In genomic region chr15:100419311-100419710, GRCm38 (mm10) we compare ENCODE assay signal across 11 mouse cellular contexts. TPM values are rescaled to one million over a fixed set of nuclear protein-coding genes. Genes with fewer than 3 reads are reported as not detected.
A peak's percentile ranks its signal among the peaks of the same experiment; 100 is the strongest.
DNase-seq lines count a peak whose midpoint lies in the region; ATAC-seq and TF ChIP-seq lines count a peak whose summit lies in the region.
"Had no signal": no experiment of that assay in that cellular context is flagged by ENCODE, and none has a peak within 500 bp of the region (broad histone marks: within the 10 kb centered on the region; RNA-seq: fewer than 3 reads in every experiment).

No protein-coding gene starts in this region.

- peaks cover 6% of the 10 kb centered on the region; the same call in 1 of the 2 replicates for H3K27me3 ChIP-seq in forebrain, postnatal 0 days (ENCODE audit: insufficient read depth, low read length)
- peaks cover 5% of the 10 kb centered on the region; the same call in 1 of the 2 replicates for H3K27me3 ChIP-seq in forebrain, embryonic 15.5 days
- H3K27me3 ChIP-seq in lung, embryonic 14.5 days (ENCODE audit: insufficient read depth, low read length) = peaks cover 7% of the 10 kb centered on the region
- H3K27me3 ChIP-seq in liver, embryonic 15.5 days = peaks cover 11% of the 10 kb centered on the region
- H3K27me3 ChIP-seq in lung, postnatal 0 days (replicated peaks; ENCODE audit: insufficient read depth, low read length) = no peaks in the 10 kb centered on the region

- H3K4me3 ChIP-seq in forebrain, postnatal 0 days (ENCODE audit: low read depth, low read length) = no peak overlapping the region
- H3K4me3 ChIP-seq in forebrain, embryonic 15.5 days = no peak overlapping the region
- no peak overlapping the region for H3K4me3 ChIP-seq in lung, embryonic 14.5 days (ENCODE audit: low read depth, low read length)
- peak overlapping the region; percentile 99 for H3K4me3 ChIP-seq in liver, embryonic 15.5 days (replicated peaks)
- H3K4me3 ChIP-seq in lung, postnatal 0 days (ENCODE audit: low read depth, low read length) = no peak overlapping the region

- WGBS in forebrain, postnatal 0 days = 74% methylated on average over 8 of the region's 8 CpGs
- WGBS in forebrain, embryonic 15.5 days = 78% methylated on average over 8 of the region's 8 CpGs
- 68% methylated on average over 8 of the region's 8 CpGs for WGBS in lung, embryonic 14.5 days
- WGBS in liver, embryonic 15.5 days (ENCODE audit: insufficient replicate concordance) = 45% methylated on average over 8 of the region's 8 CpGs
- 74% methylated on average over 8 of the region's 8 CpGs for WGBS in lung, postnatal 0 days

- H3K27ac ChIP-seq in forebrain, postnatal 0 days (ENCODE audit: low read depth, low read length) = no peak overlapping the region
- no peak overlapping the region for H3K27ac ChIP-seq in forebrain, embryonic 15.5 days (replicated peaks)
- no peak overlapping the region; the same call in 1 of the 2 replicates for H3K27ac ChIP-seq in lung, embryonic 14.5 days (ENCODE audit: low read depth)
- peak overlapping the region; percentile 99 for H3K27ac ChIP-seq in liver, embryonic 15.5 days (replicated peaks)
- H3K27ac ChIP-seq in lung, postnatal 0 days (ENCODE audit: low read length) = no peak overlapping the region

- H3K4me2 ChIP-seq in forebrain, postnatal 0 days (ENCODE audit: low read depth) = no peak overlapping the region
- H3K4me2 ChIP-seq in forebrain, embryonic 15.5 days (replicated peaks) = no peak overlapping the region
- peak overlapping the region; percentile 94 for H3K4me2 ChIP-seq in lung, embryonic 14.5 days
- peak overlapping the region; percentile 99 for H3K4me2 ChIP-seq in liver, embryonic 15.5 days
- no peak overlapping the region for H3K4me2 ChIP-seq in lung, postnatal 0 days (replicated peaks; ENCODE audit: low read depth, low read length)

- H3K9me3 ChIP-seq in forebrain, postnatal 0 days (ENCODE audit: low read length) = no peaks in the 10 kb centered on the region
- H3K9me3 ChIP-seq in forebrain, embryonic 15.5 days = no peaks in the 10 kb centered on the region
- H3K9me3 ChIP-seq in lung, embryonic 14.5 days (ENCODE audit: low read depth, low read length) = no peaks in the 10 kb centered on the region
- no peaks in the 10 kb centered on the region for H3K9me3 ChIP-seq in liver, embryonic 15.5 days (replicated peaks)
- H3K9me3 ChIP-seq in lung, postnatal 0 days (ENCODE audit: low read length) = no peaks in the 10 kb centered on the region

- peaks cover 12% of the 10 kb centered on the region; the same call in 1 of the 2 replicates for H3K4me1 ChIP-seq in forebrain, postnatal 0 days (ENCODE audit: insufficient read depth)
- H3K4me1 ChIP-seq in forebrain, embryonic 15.5 days = peaks cover 32% of the 10 kb centered on the region
- 0 out of 2 replicates have a peak, but pooled peaks cover 6% of the 10 kb centered on the region for H3K4me1 ChIP-seq in lung, embryonic 14.5 days (ENCODE audit: insufficient read depth)
- peaks cover 86% of the 10 kb centered on the region for H3K4me1 ChIP-seq in liver, embryonic 15.5 days (replicated peaks)
- peaks cover 10% of the 10 kb centered on the region; the same call in 1 of the 2 replicates for H3K4me1 ChIP-seq in lung, postnatal 0 days (ENCODE audit: insufficient read depth, low read depth, low read length)

- no peak for TF ChIP-seq EP300 in lung, postnatal 0 days (IDR thresholded peaks at IDR 0.05)

- DNase-seq in forebrain, postnatal 0 days = no peak
- DNase-seq in lung, embryonic 14.5 days = no peak
- no peak for DNase-seq in lung, postnatal 10 days
- peak; percentile 74 to 78 for DNase-seq in adrenal gland, postnatal 36 days
- no peak for DNase-seq in lung, postnatal 0 days (ENCODE audit: low spot score)
- DNase-seq in cerebellum, postnatal 10 days = no peak
- DNase-seq: cerebellum, postnatal 14 days had no signal

- H3K36me3 ChIP-seq in forebrain, postnatal 0 days (ENCODE audit: insufficient read depth) = no peaks in the 10 kb centered on the region
- no peaks in the 10 kb centered on the region for H3K36me3 ChIP-seq in forebrain, embryonic 15.5 days
- no peaks in the 10 kb centered on the region for H3K36me3 ChIP-seq in lung, embryonic 14.5 days (ENCODE audit: insufficient read depth)
- peaks cover 30% of the 10 kb centered on the region for H3K36me3 ChIP-seq in liver, embryonic 15.5 days (replicated peaks)
- no peaks in the 10 kb centered on the region for H3K36me3 ChIP-seq in lung, postnatal 0 days (ENCODE audit: insufficient read depth, low read length)

- H3K9ac ChIP-seq in forebrain, postnatal 0 days = 0 out of 2 replicates have a peak overlapping the region, but pooled peaks have one; percentile 14
- no peak overlapping the region for H3K9ac ChIP-seq in forebrain, embryonic 15.5 days (replicated peaks)
- H3K9ac ChIP-seq in lung, embryonic 14.5 days = 0 out of 2 replicates have a peak overlapping the region, but pooled peaks have one; percentile 2
- peak overlapping the region; percentile 98 for H3K9ac ChIP-seq in liver, embryonic 15.5 days
- no peak overlapping the region for H3K9ac ChIP-seq in lung, postnatal 0 days (replicated peaks; ENCODE audit: low read depth)

- no peak for ATAC-seq in forebrain, postnatal 0 days
- no peak for ATAC-seq in forebrain, embryonic 15.5 days (replicated peaks)
- no peak for ATAC-seq in lung, embryonic 14.5 days (ENCODE audit: insufficient read depth)
- ATAC-seq in liver, embryonic 15.5 days (ENCODE audit: insufficient read depth) = peak; percentile 3; the same call in 1 of the 2 replicates
- no peak for ATAC-seq in lung, postnatal 0 days

- TF ChIP-seq CTCF in forebrain, postnatal 0 days (IDR thresholded peaks at IDR 0.05; ENCODE audit: low read depth) = no peak
- no peak for TF ChIP-seq CTCF in lung, embryonic 14.5 days (IDR thresholded peaks at IDR 0.05; ENCODE audit: low read depth)
- TF ChIP-seq CTCF in lung, postnatal 0 days (IDR thresholded peaks at IDR 0.05) = no peak

RNA-seq across cellular contexts. Expression of gene Gm5475, which starts 2.6 kb away (rescaled TPM):
- 0.08 TPM in 1 of 2 replicates, not detected in the other for total RNA-seq in forebrain, postnatal 0 days (2014; rRNA removed)
- polyA plus RNA-seq in forebrain, postnatal 0 days (2015; fragmentation: Nextera tagmentation; extraction: Ambion mirVana) = 0.09 and 0.10 TPM in 2 replicates
- polyA plus RNA-seq in forebrain, embryonic 15.5 days (2015; fragmentation: Nextera tagmentation; extraction: Ambion mirVana) = 0.06 TPM in 1 of 2 replicates, not detected in the other
- polyA plus RNA-seq in lung, embryonic 14.5 days (2014; fragmentation: Nextera tagmentation; extraction: Ambion mirVana) = not detected in 2 replicates
- total RNA-seq in adrenal gland, postnatal 36 days (2021) = not detected
- polyA plus RNA-seq in liver, embryonic 15.5 days (2015; fragmentation: Nextera tagmentation; extraction: Ambion mirVana) = 0.05 TPM in 2 replicates
- polyA plus RNA-seq in lung, postnatal 0 days (2015; fragmentation: Nextera tagmentation; extraction: Ambion mirVana) = 0.11 and 0.12 TPM in 2 replicates
- total RNA-seq: left cerebral cortex, adult 18-20 months had no signal
- polyA plus RNA-seq: neural tube, embryonic 14.5 days had no signal

RNA-seq across cellular contexts. Expression of gene Slc11a2, which starts 5.6 kb away (rescaled TPM):
- total RNA-seq in forebrain, postnatal 0 days (2014; rRNA removed) = 23.2 and 36.8 TPM in 2 replicates
- polyA plus RNA-seq in forebrain, postnatal 0 days (2015; fragmentation: Nextera tagmentation; extraction: Ambion mirVana) = 17.2 and 17.6 TPM in 2 replicates
- polyA plus RNA-seq in forebrain, embryonic 15.5 days (2015; fragmentation: Nextera tagmentation; extraction: Ambion mirVana) = 22.2 and 23.5 TPM in 2 replicates
- 17.8 and 21.6 TPM in 2 replicates for polyA plus RNA-seq in lung, embryonic 14.5 days (2014; fragmentation: Nextera tagmentation; extraction: Ambion mirVana)
- total RNA-seq in adrenal gland, postnatal 36 days (2021) = 100 to 1,000 TPM in 1 of 2 experiments, 10 to 100 TPM in 1; 98.5 to 112 TPM
- polyA plus RNA-seq in liver, embryonic 15.5 days (2015; fragmentation: Nextera tagmentation; extraction: Ambion mirVana) = 39.7 and 43.9 TPM in 2 replicates
- 16.1 and 19.2 TPM in 2 replicates for polyA plus RNA-seq in lung, postnatal 0 days (2015; fragmentation: Nextera tagmentation; extraction: Ambion mirVana)

RNA-seq across cellular contexts. Expression of gene Letmd1, which starts 49.5 kb away (rescaled TPM):
- total RNA-seq in forebrain, postnatal 0 days (2014; rRNA removed) = 70.5 and 87.8 TPM in 2 replicates
- 45.3 and 52.5 TPM in 2 replicates for polyA plus RNA-seq in forebrain, postnatal 0 days (2015; fragmentation: Nextera tagmentation; extraction: Ambion mirVana)
- 51.5 and 52.3 TPM in 2 replicates for polyA plus RNA-seq in forebrain, embryonic 15.5 days (2015; fragmentation: Nextera tagmentation; extraction: Ambion mirVana)
- polyA plus RNA-seq in lung, embryonic 14.5 days (2014; fragmentation: Nextera tagmentation; extraction: Ambion mirVana) = 20.6 and 22.9 TPM in 2 replicates
- 100 to 1,000 TPM; 138 to 150 TPM for total RNA-seq in adrenal gland, postnatal 36 days (2021)
- 11.9 and 14.3 TPM in 2 replicates for polyA plus RNA-seq in liver, embryonic 15.5 days (2015; fragmentation: Nextera tagmentation; extraction: Ambion mirVana)
- polyA plus RNA-seq in lung, postnatal 0 days (2015; fragmentation: Nextera tagmentation; extraction: Ambion mirVana) = 13.0 and 13.2 TPM in 2 replicates

RNA-seq across cellular contexts. Expression of gene Higd1c, which starts 55.0 kb away (rescaled TPM):
- not detected in 2 replicates for total RNA-seq in forebrain, postnatal 0 days (2014; rRNA removed)
- polyA plus RNA-seq in forebrain, postnatal 0 days (2015; fragmentation: Nextera tagmentation; extraction: Ambion mirVana) = not detected in 2 replicates
- not detected in 2 replicates for polyA plus RNA-seq in forebrain, embryonic 15.5 days (2015; fragmentation: Nextera tagmentation; extraction: Ambion mirVana)
- polyA plus RNA-seq in lung, embryonic 14.5 days (2014; fragmentation: Nextera tagmentation; extraction: Ambion mirVana) = 0.38 TPM in 1 of 2 replicates, not detected in the other
- not detected for total RNA-seq in adrenal gland, postnatal 36 days (2021)
- polyA plus RNA-seq in liver, embryonic 15.5 days (2015; fragmentation: Nextera tagmentation; extraction: Ambion mirVana) = not detected in 2 replicates
- not detected in 2 replicates for polyA plus RNA-seq in lung, postnatal 0 days (2015; fragmentation: Nextera tagmentation; extraction: Ambion mirVana)
- total RNA-seq: left cerebral cortex, adult 18-20 months had no signal
- polyA plus RNA-seq: neural tube, embryonic 14.5 days had no signal

Comparison
In these comparisons a context has a peak if more than half of its experiments do, and no peak if none do; other contexts are left out.
1. H3K4me2 ChIP-seq: peak in lung, embryonic 14.5 days (single experiment) and liver, embryonic 15.5 days (single experiment); none in forebrain, postnatal 0 days (single experiment), forebrain, embryonic 15.5 days (single experiment) and lung, postnatal 0 days (single experiment).
2. H3K9ac ChIP-seq: peak in forebrain, postnatal 0 days (single experiment), lung, embryonic 14.5 days (single experiment) and liver, embryonic 15.5 days (single experiment); none in forebrain, embryonic 15.5 days (single experiment) and lung, postnatal 0 days (single experiment).
3. DNase-seq: peak in adrenal gland, postnatal 36 days (2 of 2); none in forebrain, postnatal 0 days (single experiment), lung, embryonic 14.5 days (single experiment), lung, postnatal 10 days (single experiment), lung, postnatal 0 days (single experiment) and cerebellum, postnatal 10 days (0 of 2).